Mouse (Mus musculus): ENCODE results near the gene Hoga1. TPM values are rescaled to one million over a fixed set of nuclear protein-coding genes. Genes with fewer than 3 reads are reported as not detected.

Gene Hoga1
- total RNA-seq, 2 experiments from 2014 or later = 0.20 to 0.33 TPM

- no peak for ATAC-seq (replicated peaks; ENCODE audit: poor library complexity)
Observed at GRCm38 (mm10) chr19:42021681-42022541, 23.5 kb upstream of the Hoga1 start.

GRCm38 (mm10) chr19:42022542-42022848 is 22.9 kb upstream of the Hoga1 start:
- no peak for ATAC-seq (replicated peaks; ENCODE audit: poor library complexity)

- peak; percentile 98 for ATAC-seq (replicated peaks; ENCODE audit: poor library complexity)
Observed at GRCm38 (mm10) chr19:42026158-42026557, 19.3 kb upstream of the Hoga1 start.

- ATAC-seq (replicated peaks; ENCODE audit: poor library complexity) = no peak
Observed at GRCm38 (mm10) chr19:42031112-42031511, 14.3 kb upstream of the Hoga1 start.

GRCm38 (mm10) chr19:42033611-42034010 is 11.8 kb upstream of the Hoga1 start:
- no peak for ATAC-seq (replicated peaks; ENCODE audit: poor library complexity)

GRCm38 (mm10) chr19:42034146-42034775 is 11.1 kb upstream of the Hoga1 start:
- ATAC-seq (replicated peaks; ENCODE audit: poor library complexity) = no peak

- ATAC-seq (replicated peaks; ENCODE audit: poor library complexity) = no peak
Observed at GRCm38 (mm10) chr19:42034881-42035455, 10.4 kb upstream of the Hoga1 start.

- peak; percentile 99 for ATAC-seq (replicated peaks; ENCODE audit: poor library complexity)
Observed at GRCm38 (mm10) chr19:42035456-42036248, 9.8 kb upstream of the Hoga1 start, which contains the start of gene Ankrd2. Ankrd2 (plus strand) TSS chr19:42036000.

GRCm38 (mm10) chr19:42036357-42036756 is 9.1 kb upstream of the Hoga1 start:
- no peak for ATAC-seq (replicated peaks; ENCODE audit: poor library complexity)

GRCm38 (mm10) chr19:42037167-42037702 is 8.2 kb upstream of the Hoga1 start:
- ATAC-seq (replicated peaks; ENCODE audit: poor library complexity) = no peak

GRCm38 (mm10) chr19:42038310-42038709 is 7.1 kb upstream of the Hoga1 start:
- no peak for ATAC-seq (replicated peaks; ENCODE audit: poor library complexity)

- no peak for ATAC-seq (replicated peaks; ENCODE audit: poor library complexity)
Observed at GRCm38 (mm10) chr19:42043988-42044387, 1.4 kb upstream of the Hoga1 start.

- no peak for ATAC-seq (replicated peaks; ENCODE audit: poor library complexity)
Observed at GRCm38 (mm10) chr19:42050251-42050650, 4.8 kb downstream of the Hoga1 start.

GRCm38 (mm10) chr19:42051351-42051750 is 5.9 kb downstream of the Hoga1 start:
- ATAC-seq (replicated peaks; ENCODE audit: poor library complexity) = no peak

GRCm38 (mm10) chr19:42051948-42052347 is 6.5 kb downstream of the Hoga1 start, which contains the start of gene 4933411K16Rik:
4933411K16Rik (plus strand) TSS chr19:42052248.
- ATAC-seq (replicated peaks; ENCODE audit: poor library complexity) = no peak

GRCm38 (mm10) chr19:42054255-42054654 is 8.8 kb downstream of the Hoga1 start:
- 0 out of 2 replicates have a peak, but pooled peaks have one; percentile 34 for ATAC-seq (replicated peaks; ENCODE audit: poor library complexity)

- no peak for ATAC-seq (replicated peaks; ENCODE audit: poor library complexity)
Observed at GRCm38 (mm10) chr19:42055881-42056280, 10.5 kb downstream of the Hoga1 start.

- no peak for ATAC-seq (replicated peaks; ENCODE audit: poor library complexity)
Observed at GRCm38 (mm10) chr19:42056719-42057409, 11.5 kb downstream of the Hoga1 start.

- ATAC-seq (replicated peaks; ENCODE audit: poor library complexity) = no peak
Observed at GRCm38 (mm10) chr19:42058426-42058825, 13.0 kb downstream of the Hoga1 start.

GRCm38 (mm10) chr19:42061443-42061842 is 16.0 kb downstream of the Hoga1 start:
- no peak for ATAC-seq (replicated peaks; ENCODE audit: poor library complexity)

All from megakaryocyte progenitor cell, adult 5-6 weeks (primary cell).